Mouse (Mus musculus) urinary bladder, postnatal 10 days (tissue): ENCODE results near the gene Tspoap1.

Experiments
- DNase-seq: peaks from one replicate; pipeline ENCODE4 v3.0.0; 2022; ENCODE audit warnings: low spot score

Tspoap1 gene

GRCm38 (mm10) chr11:87760301-87761081, at the start of gene Tspoap1:
Gene Tspoap1, plus strand, starts transcription at chr11:87760541.
- no peak for DNase-seq

DNA sequence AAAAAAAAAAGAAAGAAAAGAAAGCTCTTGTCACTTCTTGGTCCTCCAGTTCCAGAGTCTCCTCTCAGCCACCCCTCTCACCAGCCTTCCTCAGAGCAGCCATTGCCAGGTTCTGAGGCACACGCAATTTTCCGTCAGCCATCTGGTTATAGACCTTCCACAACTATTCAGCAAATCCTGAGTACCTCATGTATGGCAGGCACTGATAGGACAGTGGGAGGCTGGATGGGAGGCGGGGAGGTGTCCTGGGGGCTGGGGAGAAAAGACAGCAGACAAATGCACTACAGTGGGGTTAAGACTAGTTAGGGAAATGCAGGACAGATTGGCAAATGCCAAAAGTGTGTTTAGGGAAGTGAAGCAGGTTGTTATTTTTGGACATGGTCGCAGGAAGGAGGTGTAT, 48.2 kb upstream of the Tspoap1 start:
- DNase-seq, result no peak

GRCm38 (mm10) chr11:87715999-87716398, 44.3 kb upstream of the Tspoap1 start:
- DNase-seq, result no peak

DNA sequence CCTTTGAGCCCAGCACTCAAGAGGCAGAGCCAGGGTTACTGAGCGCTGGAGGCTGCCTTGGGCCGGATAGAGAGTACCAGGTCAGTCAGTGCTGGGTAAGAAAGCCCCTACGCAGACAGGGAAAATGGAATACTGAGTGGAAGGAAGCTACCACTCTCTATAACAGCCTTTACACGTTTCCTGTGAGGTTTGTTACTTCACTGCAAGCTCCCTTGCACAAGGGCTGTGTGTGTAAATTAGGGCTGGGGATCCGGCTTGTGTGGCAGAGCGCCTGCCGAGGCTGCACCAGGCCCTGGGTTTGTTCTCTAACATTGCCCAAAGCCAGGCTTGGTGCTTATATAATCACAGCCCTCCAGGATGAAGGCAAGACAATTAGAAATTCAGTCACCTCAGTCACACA, 40.8 kb upstream of the Tspoap1 start:
- no peak for DNase-seq

- no peak for DNase-seq
These were observed 40.0 kb upstream of the Tspoap1 start for GRCm38 (mm10) chr11:87720324-87720723.

DNA sequence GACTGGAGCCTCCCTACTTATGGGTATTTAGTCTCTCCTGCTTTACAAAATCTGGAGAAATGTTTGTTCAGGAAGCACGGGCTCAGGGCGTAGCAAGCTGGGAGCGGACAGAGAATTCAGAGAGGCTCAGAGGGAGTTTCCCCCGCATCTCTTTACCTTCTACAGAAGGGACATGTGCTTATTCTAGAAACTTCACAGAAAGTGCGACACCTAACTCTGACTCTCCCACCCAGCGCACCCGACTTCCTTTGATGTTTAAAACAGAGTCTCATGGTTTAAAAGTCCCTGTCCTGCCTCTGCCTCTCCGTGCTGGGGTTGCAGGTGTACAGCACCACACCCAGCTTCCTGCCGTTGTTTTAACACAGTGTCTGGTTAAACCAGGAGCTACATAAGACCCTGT, 39.5 kb upstream of the Tspoap1 start:
- DNase-seq, result no peak

DNA sequence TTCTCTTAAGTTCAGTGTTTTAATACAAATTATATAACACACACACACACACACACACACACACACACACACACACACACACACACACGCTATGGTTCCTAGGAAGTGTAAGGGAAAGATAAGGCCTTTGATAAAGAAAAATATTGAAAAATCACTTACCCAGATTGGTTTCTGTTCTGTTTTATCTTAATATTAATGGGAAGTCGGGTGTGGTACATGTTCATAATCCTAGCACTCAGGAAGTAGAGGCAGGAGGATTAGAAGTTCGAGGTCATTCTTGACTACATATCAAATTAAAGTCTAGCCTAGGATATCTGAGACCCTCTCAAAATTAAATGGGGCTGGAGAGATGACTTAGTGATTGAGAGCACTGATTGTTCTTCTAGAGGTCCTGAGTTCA, 38.2 kb upstream of the Tspoap1 start:
- DNase-seq, result no peak

DNA sequence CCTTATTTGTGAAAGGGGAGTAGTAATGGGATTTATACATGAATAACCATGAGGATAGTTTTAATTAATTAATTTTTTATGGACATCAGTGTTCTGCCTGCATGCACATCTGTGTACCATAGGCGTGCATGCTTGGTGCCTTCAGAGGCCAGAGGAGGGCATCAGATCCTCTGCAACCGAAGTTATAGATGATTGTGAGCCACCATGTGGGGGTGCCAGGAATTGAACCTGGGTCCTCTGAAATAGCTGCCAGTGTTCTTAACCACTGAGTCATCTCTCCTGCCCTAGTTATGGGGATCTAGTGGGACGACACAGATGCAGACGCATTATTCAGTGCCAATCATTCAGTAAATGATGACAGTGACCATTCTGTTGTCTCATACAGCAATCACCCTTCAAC, 37.5 kb upstream of the Tspoap1 start:
- DNase-seq, result no peak

GRCm38 (mm10) chr11:87725515-87725914, 34.8 kb upstream of the Tspoap1 start:
- DNase-seq, result no peak

GRCm38 (mm10) chr11:87725964-87726562, 34.3 kb upstream of the Tspoap1 start:
- no peak for DNase-seq

GRCm38 (mm10) chr11:87727021-87727420, 33.3 kb upstream of the Tspoap1 start:
- DNase-seq, result no peak

- DNase-seq, result no peak
These were observed 32.9 kb upstream of the Tspoap1 start for GRCm38 (mm10) chr11:87727471-87727870.

DNA sequence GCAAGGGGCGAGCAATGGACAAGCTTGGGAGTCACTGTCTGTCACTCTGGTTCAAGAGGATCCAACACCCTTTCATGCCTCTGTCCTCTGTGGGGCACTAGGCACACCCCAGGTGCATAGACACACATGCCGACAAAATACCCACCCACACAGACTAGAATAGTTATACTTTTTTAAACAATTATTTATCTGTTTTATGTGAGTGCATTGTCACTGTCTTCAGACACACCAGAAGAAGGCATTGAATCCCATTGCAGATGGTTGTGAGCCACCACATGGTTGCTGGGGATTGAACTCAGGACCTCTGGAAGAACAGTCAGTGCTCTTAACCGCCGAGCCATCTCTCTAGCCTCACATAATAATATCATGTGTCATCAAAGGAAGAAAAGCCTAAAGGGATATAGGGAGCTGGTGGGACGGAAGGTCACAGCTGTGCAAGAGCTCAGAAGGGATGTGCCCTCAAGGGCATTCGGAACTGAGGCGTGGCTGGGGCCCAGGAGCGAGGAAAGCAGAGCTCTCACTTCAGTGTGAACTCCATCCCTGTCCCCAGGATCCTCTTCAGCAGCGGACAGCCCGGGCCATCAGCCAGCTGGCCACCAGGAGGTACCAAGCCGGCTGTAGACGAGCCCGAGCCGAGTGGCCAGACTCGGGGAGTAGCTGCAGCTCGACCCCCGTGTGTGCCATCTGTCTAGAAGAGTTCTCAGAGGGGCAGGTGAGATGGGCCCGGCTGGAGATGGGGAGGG, 31.3 kb upstream of the Tspoap1 start:
- no peak for DNase-seq

GRCm38 (mm10) chr11:87729593-87730185, 30.7 kb upstream of the Tspoap1 start:
- no peak for DNase-seq

- DNase-seq, result no peak
These were observed 29.6 kb upstream of the Tspoap1 start for GRCm38 (mm10) chr11:87730652-87731310.

GRCm38 (mm10) chr11:87734346-87734745, 26.0 kb upstream of the Tspoap1 start:
- DNase-seq, result no peak

DNA sequence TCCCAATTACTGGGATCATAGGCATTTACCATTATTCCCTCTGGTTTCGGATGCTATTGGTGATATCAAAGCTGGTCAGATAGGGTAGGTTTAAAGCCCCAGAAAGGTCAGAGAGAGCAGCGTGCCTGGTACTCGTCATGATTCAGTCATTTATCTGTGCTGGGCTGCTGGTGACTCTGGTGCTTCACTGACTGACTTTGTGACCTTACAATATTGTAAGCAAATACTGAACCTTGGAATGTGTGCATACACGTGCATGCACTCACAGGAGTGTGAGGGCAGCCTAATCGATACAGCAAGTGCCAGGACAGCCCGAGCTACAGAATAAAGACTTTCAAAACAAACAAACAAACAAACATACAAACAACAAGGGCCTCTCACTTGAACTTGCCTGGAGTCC, 24.6 kb upstream of the Tspoap1 start:
- no peak for DNase-seq

- DNase-seq, result no peak
These were observed 23.6 kb upstream of the Tspoap1 start for GRCm38 (mm10) chr11:87736647-87737134.

GRCm38 (mm10) chr11:87737175-87737740, 23.1 kb upstream of the Tspoap1 start, which contains the start of gene Supt4a:
Gene Supt4a, plus strand, starts transcription at chr11:87737552.
- peak; percentile 91 for DNase-seq

DNA sequence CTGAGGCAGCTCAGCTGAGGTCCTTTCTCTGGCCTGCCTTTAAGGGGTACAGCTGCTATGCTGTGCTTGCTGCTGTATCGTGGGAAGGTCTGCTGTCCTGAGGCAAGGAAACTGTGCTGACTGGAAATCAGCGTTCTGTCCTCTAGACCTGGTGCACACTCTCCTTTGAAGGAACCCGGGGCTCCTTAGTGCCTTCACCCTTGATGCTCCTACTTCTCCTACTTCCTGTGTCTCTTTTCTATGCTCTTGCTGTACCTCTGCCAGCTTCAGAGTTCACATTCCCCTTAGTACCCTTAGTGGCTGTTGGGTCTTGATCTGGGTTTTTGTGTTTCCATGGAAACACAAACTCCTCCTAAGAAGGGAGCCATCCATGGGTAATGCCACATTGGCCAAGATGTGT, 16.6 kb upstream of the Tspoap1 start:
- DNase-seq, result no peak

DNA sequence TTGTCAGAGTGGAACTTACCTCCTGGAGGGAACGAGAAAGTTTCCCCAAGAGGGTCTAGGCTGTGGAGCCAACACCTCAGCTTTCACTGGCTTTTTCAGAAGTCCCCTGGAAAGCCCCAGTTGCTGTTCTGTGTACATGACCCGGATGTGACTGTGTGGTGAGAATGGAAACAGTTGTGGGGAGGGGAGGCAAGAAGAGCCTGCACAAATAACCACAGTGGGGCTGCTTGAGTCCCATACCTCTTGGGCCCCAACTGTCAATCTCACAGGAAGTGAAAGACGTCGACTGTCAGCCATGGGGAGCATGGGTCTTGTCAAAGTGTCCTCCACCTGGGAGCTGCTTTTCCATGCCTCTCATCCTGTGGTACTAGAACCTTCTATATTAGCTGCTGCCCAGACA, 15.4 kb upstream of the Tspoap1 start:
- DNase-seq, result no peak
